Mouse (Mus musculus): Measurements from ENCODE around the gene Unc5b. TPM values are rescaled to one million over a fixed set of nuclear protein-coding genes. Genes with fewer than 3 reads are reported as not detected.

Unc5b gene
- polyA plus RNA-seq, 1 experiment from 2014 or later, result 7.3 TPM

GRCm38 (mm10) chr10:60779628-60780027 is 51.8 kb downstream of the Unc5b start:
- Histone ChIP-seq H3K4me3 (ENCODE audit: low read length) (no peak overlapping the region), H3K4me1 (replicated peaks; ENCODE audit: control insufficient read depth, insufficient read depth, low read length) (peaks cover 6% of the 10 kb centered on the region; the same call in 1 of the 2 replicates), H3K27me3 (ENCODE audit: control insufficient read depth, insufficient read depth, low read depth, low read length) (no peaks in the 10 kb centered on the region), H3K27ac (ENCODE audit: low read length) (no peak overlapping the region), H3K9ac (ENCODE audit: low read length) (no peak overlapping the region), H3K4me2 (ENCODE audit: low read depth, low read length) (peak overlapping the region; percentile 28), H3K36me3 (ENCODE audit: control insufficient read depth, insufficient read depth, low read length) (no peaks in the 10 kb centered on the region; the same call in 1 of the 2 replicates), H3K9me3 (ENCODE audit: control insufficient read depth, low read length) (no peaks in the 10 kb centered on the region)
- 4% methylated on average over 9 of the region's 9 CpGs for WGBS
- ATAC-seq (ENCODE audit: low read depth), result peak; percentile 64

GRCm38 (mm10) chr10:60778542-60778941 is 52.8 kb downstream of the Unc5b start:
- WGBS, result 69% methylated on average over 12 of the region's 12 CpGs
- Histone ChIP-seq H3K4me3 (ENCODE audit: low read length) (no peak overlapping the region), H3K4me1 (replicated peaks; ENCODE audit: control insufficient read depth, insufficient read depth, low read length) (peaks cover 6% of the 10 kb centered on the region; the same call in 1 of the 2 replicates), H3K4me2 (ENCODE audit: low read depth, low read length) (no peak overlapping the region), H3K36me3 (ENCODE audit: control insufficient read depth, insufficient read depth, low read length) (peaks cover 5% of the 10 kb centered on the region; the same call in 1 of the 2 replicates), H3K9ac (ENCODE audit: low read length) (no peak overlapping the region), H3K9me3 (ENCODE audit: control insufficient read depth, low read length) (no peaks in the 10 kb centered on the region), H3K27ac (ENCODE audit: low read length) (no peak overlapping the region), H3K27me3 (ENCODE audit: control insufficient read depth, insufficient read depth, low read depth, low read length) (no peaks in the 10 kb centered on the region)
- 0 out of 2 replicates have a peak, but pooled peaks have one; percentile 31 for ATAC-seq (ENCODE audit: low read depth)

- no peak overlapping the region for H3K4me2 ChIP-seq (ENCODE audit: low read depth, low read length)
- H3K9ac ChIP-seq (ENCODE audit: low read length), result no peak overlapping the region
- H3K36me3 ChIP-seq (ENCODE audit: control insufficient read depth, insufficient read depth, low read length), result peaks cover 7% of the 10 kb centered on the region; the same call in 1 of the 2 replicates
- H3K4me3 ChIP-seq (ENCODE audit: low read length), result no peak overlapping the region
- ATAC-seq (ENCODE audit: low read depth), result no peak
- no peaks in the 10 kb centered on the region for H3K9me3 ChIP-seq (ENCODE audit: control insufficient read depth, low read length)
- H3K4me1 ChIP-seq (replicated peaks; ENCODE audit: control insufficient read depth, insufficient read depth, low read length), result peaks cover 6% of the 10 kb centered on the region; the same call in 1 of the 2 replicates
- H3K27ac ChIP-seq (ENCODE audit: low read length), result no peak overlapping the region
- H3K27me3 ChIP-seq (ENCODE audit: control insufficient read depth, insufficient read depth, low read depth, low read length), result no peaks in the 10 kb centered on the region
- 59% methylated on average over 6 of the region's 6 CpGs for WGBS
These were observed 55.9 kb downstream of the Unc5b start for GRCm38 (mm10) chr10:60775473-60775872.

- 93% methylated on average over 13 of the region's 13 CpGs for WGBS
- Histone ChIP-seq H3K36me3 (ENCODE audit: control insufficient read depth, insufficient read depth, low read length) (peaks cover 7% of the 10 kb centered on the region; the same call in 1 of the 2 replicates), H3K9me3 (ENCODE audit: control insufficient read depth, low read length) (no peaks in the 10 kb centered on the region), H3K27me3 (ENCODE audit: control insufficient read depth, insufficient read depth, low read depth, low read length) (no peaks in the 10 kb centered on the region), H3K4me1 (replicated peaks; ENCODE audit: control insufficient read depth, insufficient read depth, low read length) (0 out of 2 replicates have a peak, but pooled peaks cover 2% of the 10 kb centered on the region), H3K9ac (ENCODE audit: low read length) (no peak overlapping the region), H3K4me2 (ENCODE audit: low read depth, low read length) (no peak overlapping the region), H3K27ac (ENCODE audit: low read length) (no peak overlapping the region), H3K4me3 (ENCODE audit: low read length) (no peak overlapping the region)
- ATAC-seq (ENCODE audit: low read depth), result no peak
These were observed 56.8 kb downstream of the Unc5b start for GRCm38 (mm10) chr10:60774616-60775015.

- H3K4me3 ChIP-seq (ENCODE audit: low read length), result no peak overlapping the region
- no peak overlapping the region for H3K4me2 ChIP-seq (ENCODE audit: low read depth, low read length)
- WGBS, result 58% methylated on average over 4 of the region's 4 CpGs
- no peaks in the 10 kb centered on the region for H3K9me3 ChIP-seq (ENCODE audit: control insufficient read depth, low read length)
- H3K27me3 ChIP-seq (ENCODE audit: control insufficient read depth, insufficient read depth, low read depth, low read length), result no peaks in the 10 kb centered on the region
- no peak overlapping the region for H3K27ac ChIP-seq (ENCODE audit: low read length)
- no peaks in the 10 kb centered on the region for H3K4me1 ChIP-seq (replicated peaks; ENCODE audit: control insufficient read depth, insufficient read depth, low read length)
- H3K36me3 ChIP-seq (ENCODE audit: control insufficient read depth, insufficient read depth, low read length), result peaks cover 9% of the 10 kb centered on the region; the same call in 1 of the 2 replicates
- H3K9ac ChIP-seq (ENCODE audit: low read length), result no peak overlapping the region
- no peak for ATAC-seq (ENCODE audit: low read depth)
These were observed 60.5 kb downstream of the Unc5b start for GRCm38 (mm10) chr10:60770855-60771254.

- Histone ChIP-seq H3K27me3 (ENCODE audit: control insufficient read depth, insufficient read depth, low read depth, low read length) (no peaks in the 10 kb centered on the region), H3K9me3 (ENCODE audit: control insufficient read depth, low read length) (no peaks in the 10 kb centered on the region), H3K4me3 (ENCODE audit: low read length) (no peak overlapping the region), H3K4me1 (replicated peaks; ENCODE audit: control insufficient read depth, insufficient read depth, low read length) (no peaks in the 10 kb centered on the region), H3K9ac (ENCODE audit: low read length) (no peak overlapping the region), H3K4me2 (ENCODE audit: low read depth, low read length) (no peak overlapping the region), H3K27ac (ENCODE audit: low read length) (no peak overlapping the region), H3K36me3 (ENCODE audit: control insufficient read depth, insufficient read depth, low read length) (peaks cover 5% of the 10 kb centered on the region)
- no peak for ATAC-seq (ENCODE audit: low read depth)
- WGBS, result 92% methylated on average over 7 of the region's 7 CpGs
These were observed 62.8 kb downstream of the Unc5b start for GRCm38 (mm10) chr10:60768614-60769013.

GRCm38 (mm10) chr10:60767400-60767799 is 64.0 kb downstream of the Unc5b start:
- Histone ChIP-seq H3K4me3 (ENCODE audit: low read length) (no peak overlapping the region), H3K9ac (ENCODE audit: low read length) (no peak overlapping the region), H3K36me3 (ENCODE audit: control insufficient read depth, insufficient read depth, low read length) (peaks cover 3% of the 10 kb centered on the region), H3K4me2 (ENCODE audit: low read depth, low read length) (no peak overlapping the region), H3K27ac (ENCODE audit: low read length) (no peak overlapping the region), H3K27me3 (ENCODE audit: control insufficient read depth, insufficient read depth, low read depth, low read length) (no peaks in the 10 kb centered on the region), H3K4me1 (replicated peaks; ENCODE audit: control insufficient read depth, insufficient read depth, low read length) (no peaks in the 10 kb centered on the region), H3K9me3 (ENCODE audit: control insufficient read depth, low read length) (no peaks in the 10 kb centered on the region)
- 70% methylated on average over 7 of the region's 7 CpGs for WGBS
- ATAC-seq (ENCODE audit: low read depth), result no peak

- 73% methylated on average over 1 of the region's 1 CpGs for WGBS
- ATAC-seq (ENCODE audit: low read depth), result peak; percentile 37; the same call in 1 of the 2 replicates
- no peaks in the 10 kb centered on the region for H3K27me3 ChIP-seq (ENCODE audit: control insufficient read depth, insufficient read depth, low read depth, low read length)
- H3K27ac ChIP-seq (ENCODE audit: low read length), result no peak overlapping the region
- no peak overlapping the region for H3K9ac ChIP-seq (ENCODE audit: low read length)
- no peaks in the 10 kb centered on the region; the same call in 1 of the 2 replicates for H3K9me3 ChIP-seq (ENCODE audit: control insufficient read depth, low read length)
- no peak overlapping the region for H3K4me2 ChIP-seq (ENCODE audit: low read depth, low read length)
- no peaks in the 10 kb centered on the region for H3K4me1 ChIP-seq (replicated peaks; ENCODE audit: control insufficient read depth, insufficient read depth, low read length)
- H3K4me3 ChIP-seq (ENCODE audit: low read length), result no peak overlapping the region
- H3K36me3 ChIP-seq (ENCODE audit: control insufficient read depth, insufficient read depth, low read length), result peaks cover 3% of the 10 kb centered on the region
These were observed 69.3 kb downstream of the Unc5b start for GRCm38 (mm10) chr10:60762126-60762525.

- Histone ChIP-seq H3K36me3 (ENCODE audit: control insufficient read depth, insufficient read depth, low read length) (no peaks in the 10 kb centered on the region; the same call in 1 of the 2 replicates), H3K4me3 (ENCODE audit: low read length) (no peak overlapping the region), H3K9ac (ENCODE audit: low read length) (no peak overlapping the region), H3K27me3 (ENCODE audit: control insufficient read depth, insufficient read depth, low read depth, low read length) (no peaks in the 10 kb centered on the region), H3K27ac (ENCODE audit: low read length) (no peak overlapping the region), H3K9me3 (ENCODE audit: control insufficient read depth, low read length) (no peaks in the 10 kb centered on the region; the same call in 1 of the 2 replicates), H3K4me1 (replicated peaks; ENCODE audit: control insufficient read depth, insufficient read depth, low read length) (no peaks in the 10 kb centered on the region), H3K4me2 (ENCODE audit: low read depth, low read length) (no peak overlapping the region)
- ATAC-seq (ENCODE audit: low read depth), result peak; percentile 84
- 4% methylated on average over 14 of the region's 14 CpGs for WGBS
These were observed 71.0 kb downstream of the Unc5b start for GRCm38 (mm10) chr10:60760377-60760776.
